Mouse (Mus musculus) intestine, postnatal 0 days (tissue): Measurements from ENCODE around the gene Ostm1. TPM values are rescaled to one million over a fixed set of nuclear protein-coding genes. Genes with fewer than 3 reads are reported as not detected.

Experiments
- ATAC-seq: fragments of 200-750 bp; cut with Nextera tagmentation; 2 replicates; pipeline ENCODE4 v1.8.0; 2017; ENCODE audit warnings: mild to moderate bottlenecking, moderate TSS enrichment, moderate library complexity
- H3K27ac ChIP-seq: fragments of 300-500 bp; sonication (generic); 2 replicates; pipeline ENCODE4 v1.5.1; 2014; ENCODE audit warnings: mild to moderate bottlenecking, low read depth, low read length, moderate library complexity
- H3K27me3 ChIP-seq: fragments of 300-500 bp; sonication (generic); replicated peaks from 2 replicates; pipeline ENCODE4 v1.6.1; 2014; ENCODE audit warnings: low read length, mixed read lengths; ENCODE audit not compliant: control insufficient read depth, insufficient read depth
- H3K36me3 ChIP-seq: fragments of 300-500 bp; sonication (generic); 2 replicates; pipeline ENCODE4 v1.6.1; 2014; ENCODE audit warnings: mild to moderate bottlenecking, moderate library complexity; ENCODE audit not compliant: control insufficient read depth, insufficient read depth
- H3K4me1 ChIP-seq: fragments of 300-500 bp; sonication (generic); replicated peaks from 2 replicates; pipeline ENCODE4 v1.6.1; 2014; ENCODE audit warnings: antibody characterized with exemption, low read length, mixed read lengths; ENCODE audit not compliant: control insufficient read depth, insufficient read depth
- H3K4me2 ChIP-seq: fragments of 300-500 bp; sonication (generic); replicated peaks from 2 replicates; pipeline ENCODE4 v1.6.1; 2014; ENCODE audit warnings: low read depth, mild to moderate bottlenecking, moderate library complexity
- H3K4me3 ChIP-seq: fragments of 300-500 bp; sonication (generic); 2 replicates; pipeline ENCODE4 v1.5.1; 2014; ENCODE audit warnings: low read depth, low read length
- H3K9ac ChIP-seq: fragments of 300-500 bp; sonication (generic); 2 replicates; pipeline ENCODE4 v1.6.1; 2014; ENCODE audit warnings: mild to moderate bottlenecking, low read depth, low read length
- H3K9me3 ChIP-seq: fragments of 300-500 bp; sonication (generic); 2 replicates; pipeline ENCODE4 v1.6.1; 2016; ENCODE audit warnings: mixed run types; ENCODE audit not compliant: control insufficient read depth
- CTCF ChIP-seq: sonication (generic); IDR thresholded peaks from 2 replicates; pipeline ENCODE4 v1.5.1; 2016; ENCODE audit warnings: low read depth, mild to moderate bottlenecking, control low read depth, antibody characterized with exemption, moderate library complexity
- WGBS: fragments of 180-500 bp; shearing (Covaris S2); extraction: QIAGEN DNeasy Blood & Tissue Kit; methylation state at CpG from one replicate; pipeline ENCODE4 v1.1.7; 2014; 5-methylcytosine and 5-hydroxymethylcytosine counted together
- polyA plus RNA-seq: library from polyadenylated mRNA; unstranded; fragments of >200 nt; fragmentation: Nextera tagmentation; extraction: Ambion mirVana; gene quantifications from 2 replicates; pipeline ENCODE4 v1.2.1, GENCODE M21; 2015

Ostm1 gene
- polyA plus RNA-seq, 1 experiment from 2014 or later: 25.4 TPM

GRCm38 (mm10) chr10:42587961-42588750 is 4.5 kb downstream of the Ostm1 start:
- H3K4me3 ChIP-seq: no peak overlapping the region
- H3K27me3 ChIP-seq: peaks cover 92% of the 10 kb centered on the region
- H3K9me3 ChIP-seq: 0 out of 2 replicates have a peak, but pooled peaks cover 2% of the 10 kb centered on the region
- TF ChIP-seq CTCF: no peak
- H3K27ac ChIP-seq: no peak overlapping the region
- no peaks in the 10 kb centered on the region for H3K36me3 ChIP-seq
- H3K4me1 ChIP-seq: peaks cover 3% of the 10 kb centered on the region; the same call in 1 of the 2 replicates
- no peak for ATAC-seq
- no peak overlapping the region for H3K4me2 ChIP-seq
- 8% methylated on average over 8 of the region's 8 CpGs for WGBS
- no peak overlapping the region for H3K9ac ChIP-seq

GRCm38 (mm10) chr10:42589505-42589904 is 5.9 kb downstream of the Ostm1 start:
- Histone ChIP-seq H3K27me3 (peaks cover 92% of the 10 kb centered on the region), H3K4me2 (no peak overlapping the region), H3K4me3 (no peak overlapping the region), H3K27ac (no peak overlapping the region), H3K4me1 (peaks cover 3% of the 10 kb centered on the region; the same call in 1 of the 2 replicates), H3K9ac (no peak overlapping the region), H3K36me3 (no peaks in the 10 kb centered on the region), H3K9me3 (0 out of 2 replicates have a peak, but pooled peaks cover 2% of the 10 kb centered on the region)
- TF ChIP-seq CTCF: no peak
- WGBS: 6% methylated on average over 5 of the region's 5 CpGs
- ATAC-seq: no peak

- 2% methylated on average over 19 of the region's 19 CpGs for WGBS
- H3K4me1 ChIP-seq: peaks cover 3% of the 10 kb centered on the region; the same call in 1 of the 2 replicates
Measured at GRCm38 (mm10) chr10:42590261-42591184, 6.9 kb downstream of the Ostm1 start.

GRCm38 (mm10) chr10:42591185-42591992 is 7.8 kb downstream of the Ostm1 start:
- peak overlapping the region; percentile 55 for H3K4me2 ChIP-seq
- peak overlapping the region; percentile 31 for H3K4me3 ChIP-seq
- peaks cover 83% of the 10 kb centered on the region for H3K27me3 ChIP-seq
- no peaks in the 10 kb centered on the region for H3K36me3 ChIP-seq
- no peak overlapping the region for H3K27ac ChIP-seq
- under 1% methylated on average over 66 of the region's 67 CpGs for WGBS
- no peak for TF ChIP-seq CTCF
- ATAC-seq: no peak
- 0 out of 2 replicates have a peak, but pooled peaks cover 2% of the 10 kb centered on the region for H3K9me3 ChIP-seq
- H3K4me1 ChIP-seq: peaks cover 3% of the 10 kb centered on the region; the same call in 1 of the 2 replicates
- H3K9ac ChIP-seq: no peak overlapping the region

More at GRCm38 (mm10) chr10:42590261-42591184, 6.9 kb downstream of the Ostm1 start:
- Histone ChIP-seq H3K36me3 (no peaks in the 10 kb centered on the region), H3K4me3 (peak overlapping the region; percentile 31; the same call in 1 of the 2 replicates), H3K27ac (no peak overlapping the region), H3K27me3 (peaks cover 88% of the 10 kb centered on the region), H3K4me2 (no peak overlapping the region), H3K9me3 (0 out of 2 replicates have a peak, but pooled peaks cover 2% of the 10 kb centered on the region), H3K9ac (no peak overlapping the region)
- no peak for TF ChIP-seq CTCF
- ATAC-seq: no peak

- no peak overlapping the region for H3K27ac ChIP-seq
Measured at GRCm38 (mm10) chr10:42591993-42592686, 8.5 kb downstream of the Ostm1 start.

More at GRCm38 (mm10) chr10:42591993-42592686, 8.5 kb downstream of the Ostm1 start:
- H3K36me3 ChIP-seq: no peaks in the 10 kb centered on the region
- H3K9me3 ChIP-seq: 0 out of 2 replicates have a peak, but pooled peaks cover 2% of the 10 kb centered on the region
- TF ChIP-seq CTCF: no peak
- WGBS: 2% methylated on average over 25 of the region's 25 CpGs
- peaks cover 3% of the 10 kb centered on the region; the same call in 1 of the 2 replicates for H3K4me1 ChIP-seq
- no peak overlapping the region for H3K9ac ChIP-seq
- no peak for ATAC-seq
- peak overlapping the region; percentile 55 for H3K4me2 ChIP-seq
- H3K27me3 ChIP-seq: peaks cover 75% of the 10 kb centered on the region
- H3K4me3 ChIP-seq: peak overlapping the region; percentile 31
